ENCODE assay signal across 10 mouse cellular contexts in genomic region chr11:106381883-106382282, GRCm38 (mm10). TPM values are rescaled to one million over a fixed set of nuclear protein-coding genes. Genes with fewer than 3 reads are reported as not detected.
DNase-seq lines count a peak whose midpoint lies in the region; ATAC-seq and TF ChIP-seq lines count a peak whose summit lies in the region.
"Had no signal": no experiment of that assay in that cellular context is flagged by ENCODE, and none has a peak within 500 bp of the region (broad histone marks: within the 10 kb centered on the region; RNA-seq: fewer than 3 reads in every experiment).

No protein-coding gene starts in this region.

- peaks cover 16% of the 10 kb centered on the region for H3K4me1 ChIP-seq in heart, adult 2 months (ENCODE audit: control insufficient read depth, insufficient read depth, low read length)
- H3K4me1 ChIP-seq in midbrain, embryonic 13.5 days (replicated peaks) = no peaks in the 10 kb centered on the region

- no peak for ATAC-seq in midbrain, embryonic 13.5 days
- ATAC-seq in CD4-positive, CD25-positive, alpha-beta regulatory T cell, adult 4 months = no peak

- WGBS in heart, adult 2 months = 33% methylated on average over 7 of the region's 7 CpGs
- WGBS in midbrain, embryonic 13.5 days = 88% methylated on average over 7 of the region's 7 CpGs

- H3K27me3 ChIP-seq in heart, adult 2 months (ENCODE audit: control insufficient read depth, insufficient read depth, low read length) = no peaks in the 10 kb centered on the region
- H3K27me3 ChIP-seq in midbrain, embryonic 13.5 days = no peaks in the 10 kb centered on the region

- peak; percentile 63 for TF ChIP-seq CTCF in heart, adult 2 months (IDR thresholded peaks at IDR 0.05)

- peak overlapping the region; percentile 56 for H3K4me3 ChIP-seq in heart, adult 2 months
- no peak overlapping the region for H3K4me3 ChIP-seq in midbrain, embryonic 13.5 days (replicated peaks)

- H3K4me2 ChIP-seq in midbrain, embryonic 13.5 days (replicated peaks) = no peak overlapping the region

- peak overlapping the region; percentile 55 for H3K9ac ChIP-seq in heart, adult 2 months (ENCODE audit: low read depth, low read length)
- no peak overlapping the region for H3K9ac ChIP-seq in midbrain, embryonic 13.5 days (replicated peaks)

- H3K79me2 ChIP-seq in heart, adult 2 months (replicated peaks; ENCODE audit: control insufficient read depth, insufficient read depth, low read length) = no peaks in the 10 kb centered on the region; the same call in 1 of the 2 replicates

- intact Hi-C loops in left cerebral cortex, postnatal 4 days (cut with DNase I) = no loop called here
- intact Hi-C loops in left cerebral cortex, postnatal 36 days (cut with DNase I) = loop anchor here (5.0 kb wide), 1 partner anchor 55 kb away; no protein-coding TSS in a partner anchor
- intact Hi-C loops in heart, adult 2 months (cut with DNase I) = loop anchor here (1.0 to 10.0 kb wide), 3 partner anchors 9 to 437 kb away; no protein-coding TSS in a partner anchor

- H3K27ac ChIP-seq in heart, adult 2 months = peak overlapping the region; percentile 91
- no peak overlapping the region for H3K27ac ChIP-seq in midbrain, embryonic 13.5 days

- peak; percentile 54; the same call in 1 of the 2 replicates for TF ChIP-seq EP300 in heart, adult 2 months (IDR thresholded peaks at IDR 0.05; ENCODE audit: insufficient read depth, low read depth, low read length)

- H3K36me3 ChIP-seq in heart, adult 2 months (ENCODE audit: control insufficient read depth, insufficient read depth, low read length) = no peaks in the 10 kb centered on the region; the same call in 1 of the 2 replicates
- no peaks in the 10 kb centered on the region for H3K36me3 ChIP-seq in midbrain, embryonic 13.5 days

- peak; percentile 17 for DNase-seq in left cerebral cortex, postnatal 4 days
- DNase-seq in left cerebral cortex, postnatal 36 days (ENCODE audit: low spot score in 2 of 2) = no peak
- DNase-seq in heart, adult 2 months = peak; percentile 56 to 58
- DNase-seq in kidney, postnatal 14 days = peak; percentile 49
- peak; percentile 76 for DNase-seq in lung, postnatal 36 days
- no peak for DNase-seq in gastrocnemius, postnatal 4 days (ENCODE audit: low spot score in 2 of 2)
- DNase-seq: cerebellum, postnatal 25 days had no signal

- TF ChIP-seq POLR2A in heart, adult 2 months (IDR thresholded peaks at IDR 0.05; ENCODE audit: insufficient read depth, low read depth, low read length) = no peak

- H3K9me3 ChIP-seq in midbrain, embryonic 13.5 days = no peaks in the 10 kb centered on the region

RNA-seq across cellular contexts. Expression of gene Icam2, which starts 6.0 kb away (rescaled TPM):
- 1 to 10 TPM; 4.4 to 6.2 TPM for total RNA-seq in left cerebral cortex, postnatal 4 days (2021)
- total RNA-seq in left cerebral cortex, postnatal 36 days (2021) = 1 to 10 TPM; 3.1 to 4.1 TPM
- 10 to 100 TPM; 22.0 to 22.4 TPM for total RNA-seq in heart, adult 2 months (2021)
- 46.8 and 60.4 TPM in 2 replicates for polyA plus RNA-seq in heart, adult 2 months (2012; rRNA removed)
- polyA plus RNA-seq in midbrain, embryonic 13.5 days (2015; fragmentation: Nextera tagmentation; extraction: Ambion mirVana) = 8.5 and 10.7 TPM in 2 replicates
- 10 to 100 TPM; 18.7 to 19.9 TPM for total RNA-seq in gastrocnemius, postnatal 4 days (2021)
- polyA plus RNA-seq in CD4-positive, CD25-positive, alpha-beta regulatory T cell, adult 4 months (2017; shearing (Covaris generic)) = 100 to 1,000 TPM; 132 to 138 TPM

RNA-seq across cellular contexts. Expression of gene Prr29, which starts 16.6 kb away (rescaled TPM):
- total RNA-seq in left cerebral cortex, postnatal 4 days (2021) = not detected
- total RNA-seq in left cerebral cortex, postnatal 36 days (2021) = not detected
- under 1 TPM; 0.37 to 0.48 TPM for total RNA-seq in heart, adult 2 months (2021)
- 7.9 and 10.4 TPM in 2 replicates for polyA plus RNA-seq in heart, adult 2 months (2012; rRNA removed)
- not detected in 2 replicates for polyA plus RNA-seq in midbrain, embryonic 13.5 days (2015; fragmentation: Nextera tagmentation; extraction: Ambion mirVana)
- total RNA-seq in gastrocnemius, postnatal 4 days (2021) = 10 to 100 TPM; 13.6 to 18.1 TPM
- polyA plus RNA-seq in CD4-positive, CD25-positive, alpha-beta regulatory T cell, adult 4 months (2017; shearing (Covaris generic)) = under 1 TPM in 1 of 2 experiments, not detected in 1; 0.43 TPM
- total RNA-seq: ES-E14 had no signal

RNA-seq across cellular contexts. Expression of gene Scn4a, which starts 28.8 kb away (rescaled TPM):
- not detected for total RNA-seq in left cerebral cortex, postnatal 4 days (2021)
- total RNA-seq in left cerebral cortex, postnatal 36 days (2021) = not detected
- total RNA-seq in heart, adult 2 months (2021) = 10 to 100 TPM; 22.1 to 22.8 TPM
- polyA plus RNA-seq in heart, adult 2 months (2012; rRNA removed) = 11.9 and 20.7 TPM in 2 replicates
- polyA plus RNA-seq in midbrain, embryonic 13.5 days (2015; fragmentation: Nextera tagmentation; extraction: Ambion mirVana) = 0.05 TPM in 1 of 2 replicates, not detected in the other
- total RNA-seq in gastrocnemius, postnatal 4 days (2021) = 10 to 100 TPM; 81.7 to 86.7 TPM
- polyA plus RNA-seq in CD4-positive, CD25-positive, alpha-beta regulatory T cell, adult 4 months (2017; shearing (Covaris generic)) = under 1 TPM in 1 of 2 experiments, not detected in 1; 0.14 TPM

Comparison
In these comparisons a context has a peak if more than half of its experiments do, and no peak if none do; other contexts are left out.
1. DNase-seq: peak in left cerebral cortex, postnatal 4 days (single experiment), heart, adult 2 months (2 of 2), kidney, postnatal 14 days (single experiment) and lung, postnatal 36 days (single experiment); none in left cerebral cortex, postnatal 36 days (0 of 2) and gastrocnemius, postnatal 4 days (0 of 2).
2. RNA of gene Prr29, which starts 16.6 kb away (total RNA-seq): 13.6 to 18.1 TPM in gastrocnemius, postnatal 4 days; 0.37 to 0.48 TPM in heart, adult 2 months, not detected in left cerebral cortex, postnatal 36 days and not detected in left cerebral cortex, postnatal 4 days; every median in the first group is over 4 times any median in the second.
3. RNA of gene Scn4a, which starts 28.8 kb away (total RNA-seq): 81.7 to 86.7 TPM in gastrocnemius, postnatal 4 days and 22.1 to 22.8 TPM in heart, adult 2 months; not detected in left cerebral cortex, postnatal 4 days and not detected in left cerebral cortex, postnatal 36 days; every median in the first group is over 10 times any median in the second.